Mouse (Mus musculus): Measurements from ENCODE around the gene Prex1.

The Prex1 gene

GRCm38 (mm10) chr2:166636867-166637672, 76.6 kb downstream of the Prex1 start:
- no peak for DNase-seq (ENCODE audit: low read depth, low spot score)

- no peak for DNase-seq (ENCODE audit: low read depth, low spot score)
Measured at GRCm38 (mm10) chr2:166635521-166635920, 78.1 kb downstream of the Prex1 start.

- peak; percentile 95 for DNase-seq (ENCODE audit: low read depth, low spot score)
Measured at GRCm38 (mm10) chr2:166632571-166633361, 80.9 kb downstream of the Prex1 start.

GRCm38 (mm10) chr2:166631621-166632171, 81.9 kb downstream of the Prex1 start:
- DNase-seq (ENCODE audit: low read depth, low spot score) = no peak

GRCm38 (mm10) chr2:166631189-166631588, 82.4 kb downstream of the Prex1 start:
- no peak for DNase-seq (ENCODE audit: low read depth, low spot score)

- no peak for DNase-seq (ENCODE audit: low read depth, low spot score)
Measured at GRCm38 (mm10) chr2:166629941-166630674, 83.5 kb downstream of the Prex1 start.

GRCm38 (mm10) chr2:166627578-166627977, 86.1 kb downstream of the Prex1 start:
- no peak for DNase-seq (ENCODE audit: low read depth, low spot score)

- DNase-seq (ENCODE audit: low read depth, low spot score) = no peak
Measured at GRCm38 (mm10) chr2:166625219-166625618, 88.4 kb downstream of the Prex1 start.

- no peak for DNase-seq (ENCODE audit: low read depth, low spot score)
Measured at GRCm38 (mm10) chr2:166623081-166623567, 90.5 kb downstream of the Prex1 start.

- no peak for DNase-seq (ENCODE audit: low read depth, low spot score)
Measured at GRCm38 (mm10) chr2:166622590-166622989, 91.0 kb downstream of the Prex1 start.

GRCm38 (mm10) chr2:166622079-166622478, 91.6 kb downstream of the Prex1 start:
- DNase-seq (ENCODE audit: low read depth, low spot score) = no peak

GRCm38 (mm10) chr2:166620529-166621466, 92.8 kb downstream of the Prex1 start:
- no peak for DNase-seq (ENCODE audit: low read depth, low spot score)

- DNase-seq (ENCODE audit: low read depth, low spot score) = no peak
Measured at GRCm38 (mm10) chr2:166619906-166620490, 93.6 kb downstream of the Prex1 start.

- no peak for DNase-seq (ENCODE audit: low read depth, low spot score)
Measured at GRCm38 (mm10) chr2:166619270-166619669, 94.4 kb downstream of the Prex1 start.

GRCm38 (mm10) chr2:166617706-166618105, 95.9 kb downstream of the Prex1 start:
- DNase-seq (ENCODE audit: low read depth, low spot score) = peak; percentile 29

- DNase-seq (ENCODE audit: low read depth, low spot score) = no peak
Measured at GRCm38 (mm10) chr2:166615338-166616075, 98.1 kb downstream of the Prex1 start.

GRCm38 (mm10) chr2:166610271-166610670, 103.4 kb downstream of the Prex1 start:
- no peak for DNase-seq (ENCODE audit: low read depth, low spot score)

GRCm38 (mm10) chr2:166608509-166608908, 105.1 kb downstream of the Prex1 start:
- no peak for DNase-seq (ENCODE audit: low read depth, low spot score)

- no peak for DNase-seq (ENCODE audit: low read depth, low spot score)
Measured at GRCm38 (mm10) chr2:166606481-166607245, 107.0 kb downstream of the Prex1 start.
